Mouse (Mus musculus): ENCODE measurements at regions not wholly inside any gene's neighbourhood (a gene's known extent, or its start where the extent isn't known, plus 50 kb on each side); places are given as distances from the start of the nearest gene placed in this dataset.

DNA sequence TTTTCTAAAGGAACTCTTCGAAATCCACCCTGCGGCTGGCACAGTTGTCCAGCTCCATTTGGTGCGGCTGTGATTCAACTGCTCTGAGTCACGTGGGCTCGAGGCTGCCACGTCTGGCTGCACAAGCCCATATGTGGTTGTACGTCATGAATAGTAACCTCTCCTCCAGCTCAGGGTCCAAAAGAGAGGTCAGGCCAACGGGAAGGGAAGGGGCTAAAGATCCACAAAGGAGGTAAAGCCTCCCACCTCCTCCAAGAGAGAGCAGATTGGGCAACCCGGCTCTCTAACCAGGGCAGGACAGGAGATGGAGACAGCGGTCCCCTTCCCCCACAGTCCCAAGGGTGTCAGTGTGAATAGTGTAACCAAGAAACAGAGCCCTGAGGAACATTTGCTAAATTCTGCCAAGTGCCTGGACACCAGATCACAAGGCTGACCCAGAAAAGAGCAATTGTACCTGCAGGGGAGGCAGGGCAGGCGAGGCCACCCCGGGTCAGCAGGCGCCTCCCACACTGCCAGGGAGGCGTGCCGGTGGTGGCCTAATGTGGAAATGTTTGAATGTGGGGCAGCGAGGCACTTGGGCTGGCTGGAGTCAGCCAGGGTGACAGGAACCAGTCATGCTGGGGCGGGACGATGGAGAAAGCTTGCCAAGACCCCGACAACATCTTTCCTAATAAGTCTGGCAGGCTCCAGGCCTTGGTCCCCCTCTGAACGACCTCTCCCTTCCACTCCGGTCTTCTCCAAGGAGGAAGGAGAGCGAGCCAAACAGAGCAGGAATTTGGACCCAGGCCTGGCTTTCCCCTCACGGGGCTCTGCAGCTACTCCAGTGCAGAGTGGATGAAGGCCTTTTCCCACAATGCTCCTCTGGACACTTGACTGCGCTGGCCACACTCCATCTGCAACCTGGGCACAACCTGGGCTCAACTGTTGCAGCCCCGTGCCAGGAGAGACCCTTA, 142.0 kb upstream of the Irf2bp2 start:
- H3K27ac ChIP-seq (ENCODE audit: insufficient read depth, low read depth): no peak overlapping the region
- in situ Hi-C loops (cut with MboI; ENCODE audit: low pct_ligation_motif_present, low pct_unique_long_range_greater_than_20kb, low sequenced_read_pairs): no loop called here

DNA sequence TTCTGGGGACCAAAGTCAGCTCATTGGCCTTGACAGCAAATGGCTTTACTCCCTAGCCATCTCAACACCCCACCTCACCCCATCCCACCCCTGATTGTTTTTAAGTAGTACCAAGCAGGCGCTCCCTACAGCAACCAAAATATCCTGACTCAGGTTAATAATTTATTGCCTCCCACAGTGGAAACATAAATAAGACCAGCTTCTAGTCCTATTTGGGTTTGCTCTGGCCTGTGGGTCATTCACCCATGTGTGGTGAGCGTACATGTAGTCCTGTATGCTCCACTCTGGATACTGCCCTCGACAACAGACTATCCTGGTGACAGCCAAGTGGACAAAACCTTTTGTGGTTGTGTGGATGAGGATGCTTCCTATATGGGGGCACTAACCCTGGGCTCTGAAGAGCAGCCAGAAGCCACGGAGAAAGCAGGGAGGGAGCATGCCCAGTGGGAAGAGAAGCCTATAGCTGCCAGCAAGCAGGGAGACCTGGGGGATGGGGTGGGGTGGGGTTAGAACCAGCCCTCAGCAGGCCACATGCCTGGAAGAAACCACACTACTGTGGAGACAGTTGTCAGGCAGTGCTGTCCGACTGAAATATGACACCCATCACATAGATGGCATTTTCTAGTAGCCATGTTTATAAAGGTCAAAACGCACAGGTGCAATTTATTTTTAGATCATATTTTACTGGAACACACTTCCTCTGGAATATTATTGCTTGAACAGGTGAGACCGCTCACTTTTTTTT, 141.1 kb upstream of the Irf2bp2 start:
- Histone ChIP-seq H3K36me3 (replicated peaks in 1 of 2; ENCODE audit: control insufficient read depth in 1 of 2, insufficient read depth in 1 of 2, low read length in 1 of 2) (no peaks in the 10 kb centered on the region), H3K4me1 (ENCODE audit: control insufficient read depth in 1 of 2, insufficient read depth in 2 of 2) (peaks cover 25 to 50% of the 10 kb centered on the region in 2 experiments), H3K4me2 (ENCODE audit: insufficient read depth, low read depth, poor library complexity, severe bottlenecking) (peak overlapping the region; percentile 57), H3K9me3 (replicated peaks; ENCODE audit: low read length) (no peaks in the 10 kb centered on the region), H3K79me2 (replicated peaks; ENCODE audit: control insufficient read depth, extremely low read depth, insufficient read depth, poor library complexity, severe bottlenecking) (no peaks in the 10 kb centered on the region), H3K4me3 (replicated peaks in 1 of 3; ENCODE audit: low read depth in 2 of 3, low read length in 2 of 3, poor library complexity in 1 of 3) (no peak overlapping the region), H3K9ac (ENCODE audit: insufficient read depth, low read depth) (no peak overlapping the region), H3K27ac (ENCODE audit: insufficient read depth, low read depth) (no peak overlapping the region), H3K27me3 (replicated peaks) (peaks cover 2% of the 10 kb centered on the region)
- DNase-seq (ENCODE audit: extremely low read depth): no peak
- in situ Hi-C loops (cut with MboI; ENCODE audit: low pct_ligation_motif_present, low pct_unique_long_range_greater_than_20kb, low sequenced_read_pairs): no loop called here
- dilution Hi-C loops (cut with MboI; ENCODE audit: extremely low pct_ligation_motif_present, extremely low pct_unique_long_range_greater_than_20kb, low sequenced_read_pairs): no loop called here
- TF ChIP-seq UBTF (IDR thresholded peaks at IDR 0.05; ENCODE audit: low read depth, low read length) (no peak), ZNF384 (IDR thresholded peaks at IDR 0.05; ENCODE audit: low read depth, low read length) (0 out of 2 replicates have a peak, but pooled peaks have one; percentile 13), MAX (IDR thresholded peaks at IDR 0.05; ENCODE audit: low read length) (no peak)

More for the DNA sequence above, 142.0 kb upstream of the Irf2bp2 start:
- Histone ChIP-seq H3K4me3 (replicated peaks in 1 of 3; ENCODE audit: low read depth in 2 of 3, low read length in 2 of 3, poor library complexity in 1 of 3) (no peak overlapping the region), H3K9ac (ENCODE audit: insufficient read depth, low read depth) (no peak overlapping the region), H3K27me3 (replicated peaks) (peaks cover 2% of the 10 kb centered on the region), H3K79me2 (replicated peaks; ENCODE audit: control insufficient read depth, extremely low read depth, insufficient read depth, poor library complexity, severe bottlenecking) (no peaks in the 10 kb centered on the region), H3K36me3 (replicated peaks in 1 of 2; ENCODE audit: control insufficient read depth in 1 of 2, insufficient read depth in 1 of 2, low read length in 1 of 2) (no peaks in the 10 kb centered on the region), H3K4me1 (ENCODE audit: control insufficient read depth in 1 of 2, insufficient read depth in 2 of 2) (peaks cover 22 to 42% of the 10 kb centered on the region in 2 experiments), H3K4me2 (ENCODE audit: insufficient read depth, low read depth, poor library complexity, severe bottlenecking) (peak overlapping the region; percentile 57), H3K9me3 (replicated peaks; ENCODE audit: low read length) (no peaks in the 10 kb centered on the region)
- dilution Hi-C loops (cut with MboI; ENCODE audit: extremely low pct_ligation_motif_present, extremely low pct_unique_long_range_greater_than_20kb, low sequenced_read_pairs): no loop called here
- peak; percentile 41 for DNase-seq (ENCODE audit: extremely low read depth)
- TF ChIP-seq TBP (conservative IDR thresholded peaks at IDR 0.05; ENCODE audit: low read depth, low read length): no peak
- TF ChIP-seq MEF2A (IDR thresholded peaks at IDR 0.05; ENCODE audit: borderline replicate concordance, low read depth, low read length): no peak
- TF ChIP-seq HCFC1 (IDR thresholded peaks at IDR 0.05; ENCODE audit: low read depth, low read length): no peak
- TF ChIP-seq MAX (IDR thresholded peaks at IDR 0.05; ENCODE audit: low read length): peak; percentile 57; the same call in 1 of the 2 replicates
- TF ChIP-seq ETS1 (conservative IDR thresholded peaks at IDR 0.05; ENCODE audit: low read depth, low read length): peak; percentile 24
- no peak for TF ChIP-seq MYC (IDR thresholded peaks at IDR 0.05; ENCODE audit: low read depth, low read length)
- TF ChIP-seq USF1 (IDR thresholded peaks at IDR 0.05; ENCODE audit: low read depth, low read length): peak; percentile 80
- peak; percentile 69 for TF ChIP-seq USF2 (conservative IDR thresholded peaks at IDR 0.05; ENCODE audit: low read depth, low read length)
- TF ChIP-seq BHLHE40 (IDR thresholded peaks at IDR 0.05; ENCODE audit: low read depth, low read length): peak; percentile 65
- no peak for TF ChIP-seq NRF1 (IDR thresholded peaks at IDR 0.05; ENCODE audit: low read depth, low read length)
